Mouse (Mus musculus) cortical plate, adult 2 months (tissue): ENCODE results near the gene Mex3d. TPM values are rescaled to one million over a fixed set of nuclear protein-coding genes. Genes with fewer than 3 reads are reported as not detected.

Experiments used
- H3K27ac ChIP-seq: fragments of 200-500 bp; 2 replicates; pipeline ENCODE4 v1.5.1; 2012; ENCODE audit warnings: low read length, control low read depth, inconsistent platforms; ENCODE audit not compliant: insufficient read depth
- H3K4me1 ChIP-seq: fragments of 200-500 bp; 2 replicates; pipeline ENCODE4 v1.6.1; 2011; ENCODE audit warnings: low read length; ENCODE audit not compliant: control insufficient read depth, insufficient read depth
- H3K4me3 ChIP-seq: fragments of 200-500 bp; 2 replicates; pipeline ENCODE4 v1.5.1; 2011; ENCODE audit warnings: mild to moderate bottlenecking, low read length, control low read depth; ENCODE audit not compliant: insufficient read depth
- CTCF ChIP-seq: fragments of 200-500 bp; IDR thresholded peaks from 2 replicates; pipeline ENCODE4 v1.5.1; 2011; ENCODE audit warnings: mild to moderate bottlenecking, control low read depth, low read length; ENCODE audit not compliant: insufficient read depth; ENCODE audit errors: extremely low read depth
- POLR2A ChIP-seq: fragments of 200-500 bp; IDR thresholded peaks from 2 replicates; pipeline ENCODE4 v1.6.1; 2011; ENCODE audit warnings: mild to moderate bottlenecking, low read length, control low read depth; ENCODE audit not compliant: insufficient read depth; ENCODE audit errors: extremely low read depth
- polyA plus RNA-seq: library from polyadenylated mRNA; depleted of rRNA; stranded (reverse); fragments of >200 nt; gene quantifications from 2 replicates; pipeline ENCODE4 v1.2.3, GENCODE M21; 2012

The Mex3d gene
- polyA plus RNA-seq, 1 experiment = 14.3 TPM

DNA sequence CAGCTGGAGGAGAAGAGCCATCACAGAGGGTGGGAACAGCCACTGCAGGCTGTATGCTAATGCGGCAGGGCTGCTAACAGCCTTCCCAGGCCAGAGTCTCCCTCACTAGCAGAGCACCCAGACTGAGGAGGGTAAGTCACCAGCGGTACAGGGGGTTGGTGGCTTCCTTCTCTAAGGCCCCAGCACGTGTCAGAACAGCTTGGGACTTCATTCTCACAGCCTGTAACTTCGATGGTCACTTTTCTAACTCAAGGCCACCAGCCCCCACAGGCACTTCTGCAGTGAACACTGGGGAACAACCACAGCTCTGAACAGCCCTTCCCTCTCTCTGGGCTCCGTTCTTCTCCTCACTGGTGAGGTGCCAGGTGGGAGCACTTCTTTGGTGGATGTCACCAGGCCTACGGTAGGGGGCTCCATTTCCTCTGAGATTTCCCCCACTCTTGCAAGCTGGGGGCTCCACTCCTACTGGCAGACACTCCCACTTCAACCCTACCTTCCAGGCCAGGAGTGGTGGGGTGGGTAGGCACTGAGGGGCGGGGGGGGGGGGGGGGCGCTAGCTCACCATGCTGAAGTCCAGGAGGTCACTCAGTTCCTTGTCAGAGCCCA, 43.0 kb upstream of the Mex3d start:
- H3K4me3 ChIP-seq = no peak overlapping the region
- TF ChIP-seq POLR2A (no peak), CTCF (no peak)
- H3K27ac ChIP-seq = no peak overlapping the region
- peaks cover 4% of the 10 kb centered on the region; the same call in 1 of the 2 replicates for H3K4me1 ChIP-seq

DNA sequence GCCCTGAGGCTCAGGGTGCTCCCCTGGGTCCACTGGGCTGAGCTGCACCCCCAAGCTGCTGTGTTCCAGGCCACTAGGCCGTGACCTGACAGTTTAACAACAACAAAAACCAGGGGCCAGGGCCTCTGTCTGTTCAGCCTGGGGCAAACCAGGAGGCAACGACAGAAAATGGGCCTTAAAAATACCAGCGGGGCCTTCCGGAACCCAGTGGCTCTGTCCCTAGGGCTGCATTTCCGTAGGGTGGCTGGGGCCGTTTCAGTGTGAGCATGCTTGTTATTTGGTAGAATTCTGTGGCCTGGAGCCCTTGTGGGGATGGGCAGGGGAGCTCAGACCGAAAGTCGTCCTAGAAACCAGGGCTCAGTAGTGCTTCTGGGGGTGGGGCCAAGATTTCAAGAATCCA, 42.3 kb upstream of the Mex3d start:
- Histone ChIP-seq H3K4me1 (peaks cover 4% of the 10 kb centered on the region; the same call in 1 of the 2 replicates), H3K27ac (no peak overlapping the region), H3K4me3 (no peak overlapping the region)
- TF ChIP-seq POLR2A (no peak), CTCF (no peak)

DNA sequence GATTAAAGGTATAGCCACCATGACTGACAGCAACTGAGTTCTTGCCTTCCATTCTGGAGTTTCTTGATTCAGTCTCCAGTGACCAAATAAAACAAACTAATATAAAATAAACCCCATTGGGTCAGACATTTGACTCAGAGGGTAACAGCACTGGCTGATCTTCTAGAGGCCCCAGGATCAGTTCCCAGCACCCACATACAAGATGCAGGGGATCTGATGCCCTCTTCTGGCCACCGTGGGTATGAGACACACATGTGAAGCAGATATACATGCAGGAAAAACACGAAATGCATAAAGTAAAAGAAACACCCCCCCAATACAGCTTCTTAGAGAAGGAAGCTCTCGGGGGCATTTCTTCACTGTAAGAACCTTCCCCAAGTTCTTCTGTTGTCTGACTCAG, 37.6 kb upstream of the Mex3d start:
- Histone ChIP-seq H3K27ac (no peak overlapping the region), H3K4me3 (no peak overlapping the region), H3K4me1 (no peaks in the 10 kb centered on the region)
- TF ChIP-seq CTCF (no peak), POLR2A (no peak)

DNA sequence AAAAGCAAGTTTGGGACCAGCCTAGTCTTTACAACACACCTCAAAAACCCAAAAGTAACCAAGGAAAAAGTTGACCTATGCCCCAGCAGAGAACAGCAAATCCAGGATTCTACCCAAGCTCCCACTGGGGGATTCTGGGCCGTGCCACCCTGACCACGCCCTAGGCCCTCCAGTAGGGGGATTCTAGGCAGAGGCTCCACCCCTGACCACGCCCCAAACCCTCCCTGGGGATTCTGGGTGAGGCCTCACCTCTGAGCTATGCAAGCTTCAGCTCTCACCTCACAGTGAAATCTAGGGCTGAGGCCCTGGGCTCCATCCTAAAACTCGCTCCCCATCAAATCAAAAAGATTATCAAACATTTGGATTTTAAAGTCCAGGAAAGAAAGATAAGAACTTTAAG, 36.1 kb upstream of the Mex3d start:
- H3K4me1 ChIP-seq = no peaks in the 10 kb centered on the region
- no peak overlapping the region for H3K4me3 ChIP-seq
- no peak overlapping the region for H3K27ac ChIP-seq
- TF ChIP-seq POLR2A (no peak), CTCF (no peak)

DNA sequence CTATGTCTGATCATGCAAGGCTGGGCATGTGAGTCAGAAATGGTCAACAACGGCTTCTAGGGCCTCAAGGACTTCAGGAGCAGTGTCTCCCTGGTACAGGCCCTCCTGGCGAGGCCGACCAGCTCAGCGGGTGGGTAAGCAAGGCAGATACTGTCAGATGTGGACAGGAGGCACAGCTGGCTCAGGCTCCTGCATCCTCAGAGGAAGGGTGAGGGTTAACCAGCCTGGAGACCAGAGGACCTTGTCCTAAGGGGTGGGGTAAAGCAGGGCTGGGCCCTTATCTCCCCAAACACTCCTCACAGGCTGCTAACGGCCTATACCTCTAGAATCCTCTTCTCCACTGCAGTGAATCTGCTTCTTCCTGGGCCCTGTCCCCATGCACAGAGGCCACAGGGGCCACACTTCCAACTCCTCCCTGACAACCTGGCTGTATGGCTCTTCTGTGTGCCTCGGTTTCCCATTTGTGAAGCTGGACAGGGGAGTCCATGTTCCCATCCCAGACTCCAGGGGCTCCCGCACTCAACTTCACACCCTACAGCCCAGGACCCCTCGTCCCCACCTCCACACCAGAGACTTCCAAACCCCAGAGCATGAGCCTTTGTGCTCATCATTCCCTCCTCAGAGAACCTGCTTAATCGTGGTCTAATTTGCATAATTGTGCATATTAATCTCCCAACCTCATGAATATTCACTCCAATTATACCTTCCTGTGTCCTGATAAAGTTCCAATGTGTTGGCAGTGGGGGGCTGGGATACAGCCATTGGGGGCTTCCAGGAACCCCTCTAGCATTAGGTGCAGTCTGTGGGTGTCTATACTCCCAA, 34.4 kb upstream of the Mex3d start:
- H3K4me1 ChIP-seq = no peaks in the 10 kb centered on the region
- H3K27ac ChIP-seq = no peak overlapping the region
- no peak for TF ChIP-seq CTCF
- no peak for TF ChIP-seq POLR2A
- H3K4me3 ChIP-seq = no peak overlapping the region

DNA sequence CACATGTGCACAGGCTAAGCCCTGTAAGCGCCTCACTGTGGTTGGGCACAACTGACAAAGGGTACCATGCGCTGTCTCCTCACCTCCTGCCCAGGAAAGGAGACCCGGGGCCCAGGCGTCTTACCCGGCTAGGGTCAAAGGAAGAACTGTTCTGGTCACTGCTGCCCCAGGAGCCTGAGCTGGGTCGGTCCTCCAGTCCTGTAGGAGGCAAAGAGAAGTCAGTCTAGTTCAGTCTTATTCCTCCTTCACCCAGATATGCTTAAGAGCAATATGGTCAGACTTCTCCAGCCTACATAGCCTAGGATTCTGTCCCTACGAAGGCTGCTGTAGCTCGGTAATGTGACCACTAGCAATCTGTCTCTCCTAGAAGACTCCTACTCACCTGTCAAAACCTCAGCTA, 33.7 kb upstream of the Mex3d start:
- H3K4me1 ChIP-seq = no peaks in the 10 kb centered on the region
- TF ChIP-seq POLR2A (no peak), CTCF (no peak)
- no peak overlapping the region for H3K27ac ChIP-seq
- H3K4me3 ChIP-seq = no peak overlapping the region

DNA sequence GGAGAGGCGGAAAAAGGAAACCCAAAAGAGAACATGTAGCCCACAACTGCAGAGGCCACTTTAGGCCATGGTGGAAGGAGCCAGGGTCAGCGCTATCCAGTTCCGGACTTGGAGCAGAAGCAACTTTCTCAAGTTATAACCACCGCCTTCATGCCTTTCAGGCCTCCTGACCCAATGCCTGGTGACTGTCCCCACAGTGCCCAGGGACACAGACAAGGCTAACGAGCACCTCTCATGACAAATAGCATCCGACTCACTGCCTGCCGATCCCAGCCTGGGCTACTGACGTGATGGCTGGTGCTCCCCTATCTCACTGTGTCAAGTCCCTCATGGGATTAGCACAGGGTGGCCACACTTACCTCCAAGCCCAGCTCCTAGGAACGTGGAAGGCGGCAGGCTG, 33.3 kb upstream of the Mex3d start:
- TF ChIP-seq CTCF (no peak), POLR2A (no peak)
- H3K4me3 ChIP-seq = no peak overlapping the region
- no peaks in the 10 kb centered on the region for H3K4me1 ChIP-seq
- no peak overlapping the region for H3K27ac ChIP-seq

DNA sequence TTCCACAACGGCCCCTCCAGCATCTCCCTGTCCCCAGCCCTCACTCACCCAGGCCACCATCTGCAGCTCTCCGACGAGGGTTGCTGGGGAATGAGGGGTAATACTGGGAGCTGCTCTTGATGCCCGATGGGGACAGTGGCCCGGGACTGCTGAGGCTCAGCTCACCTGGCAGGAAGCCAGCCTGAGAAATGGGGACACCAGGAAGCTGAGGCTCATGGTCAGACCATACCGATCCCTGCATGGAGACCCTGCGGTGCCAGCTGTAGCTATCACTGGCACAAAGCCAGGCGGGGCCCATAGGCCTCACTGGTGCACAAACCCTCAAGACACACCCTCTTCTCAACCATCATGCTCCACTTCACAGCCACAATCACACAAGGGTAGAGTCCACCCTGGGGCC, 32.0 kb upstream of the Mex3d start:
- H3K4me1 ChIP-seq = no peaks in the 10 kb centered on the region
- no peak overlapping the region for H3K4me3 ChIP-seq
- TF ChIP-seq POLR2A (no peak), CTCF (no peak)
- no peak overlapping the region for H3K27ac ChIP-seq

DNA sequence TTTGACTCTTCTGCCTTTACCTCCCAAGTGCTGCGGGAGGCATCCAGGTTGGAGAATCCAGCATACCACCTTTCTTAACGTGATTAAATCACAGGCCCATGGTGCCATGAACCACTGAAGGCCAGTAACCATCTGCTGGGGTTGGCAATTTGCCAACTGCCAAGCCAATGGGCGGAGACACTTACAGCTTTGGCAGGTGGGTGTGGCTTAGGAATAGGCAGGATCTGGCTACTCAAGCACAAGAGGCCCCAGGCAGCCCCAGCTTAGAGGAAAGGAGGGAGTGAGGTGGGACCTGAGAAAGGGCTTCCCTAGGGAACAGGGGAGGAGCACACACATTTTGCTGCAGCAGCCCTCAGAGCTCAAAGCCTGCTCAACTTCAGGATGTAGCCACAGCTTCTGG, 30.9 kb upstream of the Mex3d start:
- TF ChIP-seq POLR2A (no peak), CTCF (no peak)
- Histone ChIP-seq H3K27ac (no peak overlapping the region), H3K4me1 (no peaks in the 10 kb centered on the region)

DNA sequence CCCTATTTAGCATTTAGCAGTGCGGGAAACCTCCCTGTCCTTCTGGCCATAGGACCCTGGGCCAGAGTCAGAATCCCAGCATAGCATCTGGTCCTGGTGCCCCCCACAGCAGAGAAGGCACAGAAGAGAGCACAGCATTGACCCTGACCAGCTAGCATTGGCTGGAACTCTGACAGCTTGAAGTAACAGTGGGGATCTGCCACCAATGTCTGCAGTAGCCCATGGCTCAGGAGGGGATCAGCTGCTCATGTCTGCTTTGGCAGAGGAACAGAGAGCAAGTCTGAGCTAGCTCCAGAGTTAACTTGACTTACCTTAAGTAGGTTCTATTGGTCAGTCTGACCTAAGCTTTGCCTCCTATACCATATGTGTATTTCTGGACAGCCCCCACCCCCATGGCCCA, 30.4 kb upstream of the Mex3d start:
- Histone ChIP-seq H3K4me3 (no peak overlapping the region), H3K27ac (no peak overlapping the region), H3K4me1 (no peaks in the 10 kb centered on the region)
- TF ChIP-seq POLR2A (no peak), CTCF (no peak)

More for the DNA sequence above, 30.9 kb upstream of the Mex3d start:
- no peak overlapping the region for H3K4me3 ChIP-seq
